Mouse (Mus musculus): ENCODE results near the gene Slu7. TPM values are rescaled to one million over a fixed set of nuclear protein-coding genes. Genes with fewer than 3 reads are reported as not detected.

The Slu7 gene
- polyA plus RNA-seq, 1 experiment from 2014 or later: 28.4 TPM

DNA sequence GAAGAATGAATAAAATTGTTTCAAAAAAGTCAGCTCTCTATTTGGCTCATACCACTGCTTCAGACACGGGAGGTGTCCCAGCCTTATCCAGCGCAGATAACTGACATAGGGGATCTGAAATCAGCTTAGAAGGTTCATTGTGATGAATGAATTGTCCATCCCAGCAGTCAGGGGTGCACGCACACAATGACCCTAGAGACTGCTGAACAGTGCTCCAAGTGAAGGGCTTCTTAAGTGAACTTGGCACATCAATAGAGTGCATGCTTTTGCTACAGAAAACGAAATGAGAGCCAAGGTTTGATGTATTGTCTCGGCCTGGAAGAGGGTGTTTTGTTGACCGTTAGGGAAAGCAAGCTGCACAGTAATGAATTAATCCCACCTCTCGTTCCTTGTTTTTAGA, 36.9 kb upstream of the Slu7 start:
- no peak overlapping the region for H3K27ac ChIP-seq
- no peaks in the 10 kb centered on the region for H3K36me3 ChIP-seq
- no peak overlapping the region for H3K4me2 ChIP-seq
- H3K4me1 ChIP-seq (replicated peaks): no peaks in the 10 kb centered on the region
- H3K4me3 ChIP-seq (replicated peaks): no peak overlapping the region
- H3K27me3 ChIP-seq: no peaks in the 10 kb centered on the region
- no peaks in the 10 kb centered on the region for H3K9me3 ChIP-seq (replicated peaks)
- DNase-seq (no peak), ATAC-seq (ENCODE audit: low read depth) (no peak)
- whole genome bisulfite sequencing (ENCODE audit: insufficient replicate concordance): 67% methylated on average over 7 of the region's 7 CpGs
- H3K9ac ChIP-seq: no peak overlapping the region

DNA sequence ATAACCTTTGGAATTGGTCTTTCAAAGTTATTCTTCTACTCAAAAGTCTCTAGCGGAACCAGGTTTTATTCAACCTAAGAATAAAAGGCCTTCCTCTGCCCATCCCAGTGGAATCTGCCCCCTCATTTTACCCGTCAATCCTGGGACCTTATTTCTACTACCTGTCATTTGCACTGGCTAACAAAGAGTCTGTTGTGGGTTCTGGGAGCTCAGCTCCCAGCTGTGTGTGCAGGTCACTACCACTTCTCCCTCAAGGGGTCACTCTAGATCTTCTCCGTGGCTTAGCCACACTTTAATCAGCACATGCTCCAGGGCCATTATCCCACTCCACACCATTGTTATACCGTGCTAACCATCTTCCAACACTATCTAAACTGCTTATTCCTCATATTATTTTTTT, 34.2 kb upstream of the Slu7 start:
- H3K4me1 ChIP-seq (replicated peaks): no peaks in the 10 kb centered on the region
- no peaks in the 10 kb centered on the region for H3K9me3 ChIP-seq (replicated peaks)
- no peak overlapping the region for H3K9ac ChIP-seq
- 38% methylated on average over 4 of the region's 4 CpGs for WGBS (ENCODE audit: insufficient replicate concordance)
- no peaks in the 10 kb centered on the region for H3K36me3 ChIP-seq
- no peak for DNase-seq
- no peak overlapping the region for H3K4me3 ChIP-seq (replicated peaks)
- H3K27ac ChIP-seq: no peak overlapping the region
- ATAC-seq (ENCODE audit: low read depth): no peak
- no peak overlapping the region for H3K4me2 ChIP-seq
- H3K27me3 ChIP-seq: no peaks in the 10 kb centered on the region

DNA sequence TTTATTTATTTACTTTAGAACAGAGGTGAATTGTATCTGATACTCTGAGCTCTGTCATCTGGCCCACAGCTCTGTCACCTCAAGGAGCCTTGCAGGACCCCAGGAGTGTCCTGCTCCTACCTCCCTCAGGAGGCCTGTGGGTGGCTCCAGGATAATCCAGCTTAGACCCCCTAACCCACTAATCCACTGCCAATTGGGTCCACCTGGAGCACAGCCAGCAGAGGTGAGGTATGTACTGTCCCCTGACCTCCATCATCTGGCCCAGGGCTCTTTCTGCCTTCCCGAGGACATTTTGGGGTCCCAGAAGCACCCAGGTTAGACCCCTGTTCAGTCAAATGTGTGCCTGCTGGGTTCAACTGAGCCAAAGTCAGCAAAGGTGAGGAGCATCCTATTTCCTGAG, 33.4 kb upstream of the Slu7 start:
- H3K27me3 ChIP-seq: no peaks in the 10 kb centered on the region
- H3K9me3 ChIP-seq (replicated peaks): no peaks in the 10 kb centered on the region
- no peak overlapping the region for H3K4me3 ChIP-seq (replicated peaks)
- no peak overlapping the region for H3K4me2 ChIP-seq
- DNase-seq: no peak
- no peak overlapping the region for H3K27ac ChIP-seq
- WGBS (ENCODE audit: insufficient replicate concordance): 38% methylated on average over 1 of the region's 1 CpGs
- H3K9ac ChIP-seq: no peak overlapping the region
- H3K4me1 ChIP-seq (replicated peaks): no peaks in the 10 kb centered on the region
- ATAC-seq (ENCODE audit: low read depth): no peak
- H3K36me3 ChIP-seq: no peaks in the 10 kb centered on the region

DNA sequence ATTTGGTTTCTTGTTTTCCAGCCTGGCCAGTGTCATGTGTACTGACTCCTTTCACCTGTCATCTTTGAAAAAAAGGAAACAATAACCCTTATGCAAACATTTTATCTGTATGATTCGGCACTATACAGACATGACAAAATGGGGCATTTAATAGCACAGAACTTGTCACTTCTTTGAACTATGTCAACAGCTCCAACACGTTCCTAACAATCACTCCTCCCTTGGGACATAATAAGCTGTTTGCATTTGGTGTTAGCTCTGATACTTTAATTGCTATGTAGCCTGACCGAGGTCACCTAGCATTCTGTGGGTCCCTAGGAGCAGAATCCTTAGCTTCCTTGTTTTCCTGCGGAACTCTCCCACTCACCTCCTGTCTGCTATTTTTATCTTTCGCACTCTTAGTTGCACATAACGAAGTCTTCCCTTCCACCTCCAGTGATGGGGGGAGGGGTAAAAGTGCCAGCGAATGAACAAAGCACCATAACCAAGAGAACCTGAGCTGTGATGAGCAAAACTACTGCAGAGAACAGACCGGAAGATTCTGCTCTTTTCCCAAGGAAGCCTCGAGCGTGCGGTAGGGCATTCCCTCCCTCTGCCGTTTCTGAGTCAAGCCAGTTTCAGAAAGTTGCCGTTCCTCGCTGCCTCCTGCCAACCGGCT, 29.3 kb upstream of the Slu7 start:
- no peaks in the 10 kb centered on the region for H3K4me1 ChIP-seq (replicated peaks)
- DNase-seq (no peak), ATAC-seq (ENCODE audit: low read depth) (no peak)
- H3K27ac ChIP-seq: no peak overlapping the region
- H3K27me3 ChIP-seq: no peaks in the 10 kb centered on the region
- 74% methylated on average over 15 of the region's 15 CpGs for WGBS (ENCODE audit: insufficient replicate concordance)
- no peak overlapping the region for H3K4me3 ChIP-seq (replicated peaks)
- no peaks in the 10 kb centered on the region for H3K9me3 ChIP-seq (replicated peaks)
- no peaks in the 10 kb centered on the region for H3K36me3 ChIP-seq
- H3K9ac ChIP-seq: no peak overlapping the region
- H3K4me2 ChIP-seq: no peak overlapping the region

DNA sequence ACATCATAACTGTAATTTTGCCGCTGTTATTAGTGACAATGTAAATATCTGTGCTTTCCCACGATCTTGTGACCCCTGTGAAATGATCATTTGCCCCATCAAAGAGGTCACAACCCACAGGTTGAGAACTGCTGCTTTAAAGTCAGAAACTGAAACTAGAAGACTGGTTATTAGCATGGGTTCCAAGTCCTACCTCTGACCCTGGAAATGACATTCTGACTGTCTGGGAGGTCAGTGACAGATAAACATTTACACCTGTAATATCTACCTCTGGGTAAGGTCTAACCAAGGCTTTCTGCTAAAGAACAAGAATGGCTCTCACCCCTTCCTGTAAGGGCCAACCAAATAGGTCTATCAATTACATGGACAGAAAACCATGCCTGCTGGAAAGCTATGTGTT, 24.7 kb upstream of the Slu7 start:
- Histone ChIP-seq H3K27me3 (no peaks in the 10 kb centered on the region), H3K9ac (no peak overlapping the region), H3K4me2 (no peak overlapping the region), H3K4me3 (replicated peaks) (no peak overlapping the region), H3K36me3 (no peaks in the 10 kb centered on the region), H3K4me1 (replicated peaks) (no peaks in the 10 kb centered on the region), H3K27ac (no peak overlapping the region), H3K9me3 (replicated peaks) (no peaks in the 10 kb centered on the region)
- DNase-seq (no peak), ATAC-seq (ENCODE audit: low read depth) (no peak)
- WGBS (ENCODE audit: insufficient replicate concordance): 54% methylated on average over 2 of the region's 2 CpGs

DNA sequence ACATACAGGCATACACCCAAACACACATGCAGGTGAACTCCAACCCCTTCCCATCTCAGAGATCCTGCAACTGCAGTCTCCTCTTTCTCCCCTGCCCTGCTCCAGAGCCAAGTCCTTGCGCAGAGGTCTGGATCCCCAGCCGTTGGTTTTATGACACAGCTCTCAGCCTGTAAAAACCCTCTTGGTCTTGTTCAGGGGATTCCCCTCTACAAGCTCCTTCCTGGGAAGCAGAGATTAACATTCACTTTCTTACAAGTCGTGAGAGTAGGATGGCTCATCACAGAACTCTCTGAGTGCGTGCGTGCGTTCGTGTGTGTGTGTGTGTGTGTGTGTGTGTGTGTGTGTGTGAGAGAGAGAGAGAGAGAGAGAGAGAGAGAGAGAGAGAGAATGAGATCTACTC, 23.3 kb upstream of the Slu7 start:
- WGBS (ENCODE audit: insufficient replicate concordance): 68% methylated on average over 7 of the region's 7 CpGs
- H3K4me3 ChIP-seq (replicated peaks): no peak overlapping the region
- H3K9me3 ChIP-seq (replicated peaks): no peaks in the 10 kb centered on the region
- no peaks in the 10 kb centered on the region for H3K27me3 ChIP-seq
- H3K27ac ChIP-seq: no peak overlapping the region
- DNase-seq (no peak), ATAC-seq (ENCODE audit: low read depth) (no peak)
- H3K4me1 ChIP-seq (replicated peaks): no peaks in the 10 kb centered on the region
- H3K4me2 ChIP-seq: no peak overlapping the region
- H3K36me3 ChIP-seq: no peaks in the 10 kb centered on the region
- H3K9ac ChIP-seq: no peak overlapping the region

DNA sequence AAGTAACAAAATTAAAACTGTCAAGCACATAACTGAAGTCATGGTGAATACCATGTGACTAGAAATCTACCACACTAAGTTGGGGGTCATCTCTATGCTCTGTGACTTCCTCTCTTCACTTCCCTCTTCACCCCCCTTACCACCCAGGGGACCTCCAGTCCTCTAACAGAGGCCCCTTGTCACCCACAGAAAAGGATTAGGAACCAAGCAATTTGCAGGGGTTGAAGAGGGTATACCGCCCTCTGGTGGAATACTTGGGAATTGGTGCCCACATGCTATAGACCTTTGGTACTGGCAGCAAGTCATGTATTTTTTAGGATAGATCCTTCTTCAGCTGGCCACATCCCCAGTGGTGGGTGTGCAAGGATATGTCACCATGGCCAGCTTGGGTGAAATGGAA, 22.1 kb upstream of the Slu7 start:
- Histone ChIP-seq H3K27ac (no peak overlapping the region), H3K36me3 (no peaks in the 10 kb centered on the region), H3K4me2 (no peak overlapping the region), H3K4me3 (replicated peaks) (no peak overlapping the region), H3K9ac (no peak overlapping the region), H3K4me1 (replicated peaks) (no peaks in the 10 kb centered on the region), H3K27me3 (no peaks in the 10 kb centered on the region), H3K9me3 (replicated peaks) (no peaks in the 10 kb centered on the region)
- 3% methylated on average over 1 of the region's 1 CpGs for WGBS (ENCODE audit: insufficient replicate concordance)
- ATAC-seq (ENCODE audit: low read depth): no peak
- peak; percentile 35 for DNase-seq

DNA sequence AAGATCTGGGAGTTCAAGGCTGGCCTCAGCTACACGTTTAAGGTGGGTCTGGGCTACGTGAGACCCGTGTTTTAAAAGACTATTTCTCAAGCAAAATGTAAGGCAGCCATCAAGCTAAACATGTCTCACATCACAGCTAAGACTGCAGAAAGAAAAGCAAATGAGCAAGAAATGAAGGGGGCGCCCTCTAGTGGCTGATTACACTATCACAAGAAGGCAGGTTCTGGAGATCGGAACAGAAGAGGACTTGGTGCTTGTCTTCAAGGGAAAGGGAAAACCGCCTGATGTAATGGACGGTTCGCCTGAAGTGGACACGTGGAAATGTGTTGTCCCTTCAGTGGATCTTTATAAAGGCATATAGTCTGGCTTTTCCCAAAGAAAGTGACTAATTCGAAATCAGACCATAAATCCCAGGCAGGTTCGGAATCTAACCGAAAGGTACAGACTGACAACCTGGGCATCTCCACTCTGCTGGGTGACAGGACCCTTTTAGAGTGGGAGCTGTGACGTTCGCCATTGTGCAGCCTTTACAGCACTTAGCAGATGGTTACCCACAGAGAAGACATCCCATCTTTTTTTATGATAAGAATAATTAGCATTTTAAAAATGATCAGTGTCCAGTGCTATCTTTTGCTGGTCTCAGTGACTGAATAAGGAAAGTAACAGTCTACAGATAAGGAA, 20.6 kb upstream of the Slu7 start:
- no peak overlapping the region for H3K4me3 ChIP-seq (replicated peaks)
- H3K9ac ChIP-seq: no peak overlapping the region
- no peak overlapping the region for H3K27ac ChIP-seq
- no peaks in the 10 kb centered on the region for H3K4me1 ChIP-seq (replicated peaks)
- DNase-seq (peak; percentile 45), ATAC-seq (ENCODE audit: low read depth) (no peak)
- no peak overlapping the region for H3K4me2 ChIP-seq
- no peaks in the 10 kb centered on the region for H3K27me3 ChIP-seq
- H3K9me3 ChIP-seq (replicated peaks): no peaks in the 10 kb centered on the region
- no peaks in the 10 kb centered on the region for H3K36me3 ChIP-seq
- WGBS (ENCODE audit: insufficient replicate concordance): 19% methylated on average over 14 of the region's 14 CpGs

DNA sequence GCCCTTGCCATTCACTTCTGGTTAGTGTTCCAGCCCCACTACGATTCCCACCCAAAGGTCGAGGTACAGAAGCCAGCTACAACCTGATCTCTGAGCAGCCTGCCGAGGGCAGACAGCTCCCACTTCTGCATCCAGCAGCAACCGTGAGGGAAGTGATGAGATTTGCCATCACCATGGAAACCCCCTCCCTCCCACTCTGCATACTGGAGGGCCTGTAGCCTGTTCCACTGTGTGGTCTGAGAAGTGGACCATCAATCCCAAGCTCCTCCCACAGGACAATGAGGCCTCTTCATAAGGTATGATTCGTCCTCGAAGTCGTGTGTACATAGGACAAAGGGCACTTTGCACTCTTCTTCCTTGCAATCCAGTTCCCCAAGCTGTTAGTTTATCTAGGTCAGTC, 16.3 kb upstream of the Slu7 start:
- no peaks in the 10 kb centered on the region for H3K4me1 ChIP-seq (replicated peaks)
- DNase-seq: no peak
- H3K9me3 ChIP-seq (replicated peaks): no peaks in the 10 kb centered on the region
- H3K36me3 ChIP-seq: 0 out of 2 replicates have a peak, but pooled peaks cover 5% of the 10 kb centered on the region
- no peak overlapping the region for H3K4me2 ChIP-seq
- H3K9ac ChIP-seq: no peak overlapping the region
- H3K27me3 ChIP-seq: no peaks in the 10 kb centered on the region
- WGBS (ENCODE audit: insufficient replicate concordance): 58% methylated on average over 7 of the region's 7 CpGs
- no peak for ATAC-seq (ENCODE audit: low read depth)
- no peak overlapping the region for H3K27ac ChIP-seq
- no peak overlapping the region for H3K4me3 ChIP-seq (replicated peaks)

DNA sequence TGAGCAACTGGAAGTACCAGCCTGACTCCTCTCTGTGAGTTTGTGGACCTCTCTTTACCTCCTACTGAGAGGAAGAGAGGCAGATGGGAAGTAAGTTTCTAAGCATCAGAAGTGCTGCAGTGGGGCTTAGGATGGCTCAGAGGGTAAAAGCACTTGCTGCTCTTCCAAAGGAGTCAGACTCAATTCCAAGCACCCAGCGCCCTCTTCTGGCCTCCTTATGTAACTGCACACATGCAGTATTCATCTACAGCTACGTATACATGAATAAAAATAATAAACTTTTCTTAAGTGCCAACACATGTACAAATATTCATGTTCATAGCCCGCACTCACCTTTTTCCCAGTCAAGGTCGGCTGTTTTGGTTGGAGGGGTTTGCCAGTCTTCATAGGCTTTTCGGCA, 9.2 kb upstream of the Slu7 start:
- Histone ChIP-seq H3K4me2 (no peak overlapping the region), H3K36me3 (peaks cover 20% of the 10 kb centered on the region), H3K27ac (no peak overlapping the region), H3K9ac (no peak overlapping the region), H3K27me3 (no peaks in the 10 kb centered on the region), H3K9me3 (replicated peaks) (no peaks in the 10 kb centered on the region), H3K4me3 (replicated peaks) (no peak overlapping the region), H3K4me1 (replicated peaks) (peaks cover 15% of the 10 kb centered on the region)
- no peak for ATAC-seq (ENCODE audit: low read depth)
- no peak for DNase-seq
- WGBS (ENCODE audit: insufficient replicate concordance): 69% methylated on average over 5 of the region's 5 CpGs

DNA sequence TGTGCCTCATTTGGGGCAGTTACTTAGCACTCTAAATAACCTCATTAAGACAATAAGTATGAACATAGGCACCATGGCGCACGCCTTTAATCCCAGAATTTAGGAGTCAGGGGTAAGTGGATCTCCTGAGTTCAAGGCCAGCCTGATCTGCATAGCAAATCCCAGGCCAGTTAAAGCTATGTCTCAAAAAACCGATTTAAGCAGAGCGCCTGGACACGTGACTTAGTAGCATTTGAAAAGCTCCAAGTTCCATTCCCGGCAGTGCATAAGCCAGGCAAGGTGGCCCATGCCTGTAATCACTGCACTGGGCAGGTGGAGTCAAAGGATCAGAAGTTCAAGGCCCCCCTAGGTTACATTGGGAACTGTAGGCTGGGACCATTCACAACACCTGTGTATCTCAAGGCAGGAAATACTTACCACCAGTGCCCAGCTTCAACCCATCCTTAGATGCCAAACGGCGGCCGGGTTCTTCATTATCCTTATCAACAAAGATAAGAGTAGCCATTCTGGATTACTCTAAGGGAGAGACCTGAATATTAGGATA, 8.3 kb upstream of the Slu7 start:
- H3K27ac ChIP-seq: peak overlapping the region; percentile 59; the same call in 1 of the 2 replicates
- DNase-seq (no peak), ATAC-seq (ENCODE audit: low read depth) (no peak)
- H3K36me3 ChIP-seq: peaks cover 20% of the 10 kb centered on the region
- H3K4me1 ChIP-seq (replicated peaks): peaks cover 15% of the 10 kb centered on the region
- H3K4me3 ChIP-seq (replicated peaks): peak overlapping the region; percentile 71
- peak overlapping the region; percentile 76 for H3K4me2 ChIP-seq
- no peaks in the 10 kb centered on the region for H3K9me3 ChIP-seq (replicated peaks)
- WGBS (ENCODE audit: insufficient replicate concordance): 71% methylated on average over 9 of the region's 9 CpGs
- no peaks in the 10 kb centered on the region for H3K27me3 ChIP-seq
- H3K9ac ChIP-seq: peak overlapping the region; percentile 80; the same call in 1 of the 2 replicates

All from liver, embryonic 13.5 days (tissue).